Mouse (Mus musculus): ENCODE data around the gene Il22.
"Not testable (repeated sequence)": the region's sequence is repeated elsewhere in the genome, so short reads cannot be mapped to it uniquely, and the experiment has no call there.

DNA sequence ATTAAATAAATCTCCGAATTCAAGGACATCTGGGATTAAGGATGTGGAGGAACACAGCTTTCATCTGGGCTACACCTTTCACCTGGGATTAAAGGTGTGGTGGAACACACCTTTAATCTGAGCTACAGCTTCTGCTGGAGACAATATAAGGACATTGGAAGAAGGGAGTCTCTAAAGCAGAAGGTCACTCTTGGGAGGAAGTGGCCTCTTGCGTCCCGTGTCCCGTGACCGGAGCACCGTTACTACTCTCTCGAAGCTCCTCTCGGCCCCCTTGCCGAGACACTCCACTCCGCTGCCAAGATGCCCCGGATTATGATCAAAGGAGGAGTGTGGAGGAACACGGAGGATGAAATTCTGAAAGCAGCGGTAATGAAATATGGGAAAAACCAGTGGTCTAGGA lies 53.6 kb downstream of the Il22 start, which contains the start of gene Gm32802:
- not testable (repeated sequence) for TF ChIP-seq MEF2A (IDR thresholded peaks at IDR 0.05; ENCODE audit: extremely low read depth, insufficient replicate concordance, low read depth, low read length, poor library complexity, severe bottlenecking); SIN3A (IDR thresholded peaks at IDR 0.05; ENCODE audit: low read length); NRF1 (IDR thresholded peaks at IDR 0.05; ENCODE audit: insufficient read depth, low read depth, low read length, poor library complexity, severe bottlenecking); CTCF (IDR thresholded peaks at IDR 0.05 in 2 of 3, conservative IDR thresholded peaks at IDR 0.05 in 1 of 3; ENCODE audit: control insufficient read depth in 1 of 3, insufficient read depth in 1 of 3, low read depth in 2 of 3, low read length in 3 of 3, poor library complexity in 1 of 3, severe bottlenecking in 1 of 3); EP300 (IDR thresholded peaks at IDR 0.05; ENCODE audit: low read depth in 1 of 2, low read length in 2 of 2); MAZ (IDR thresholded peaks at IDR 0.05; ENCODE audit: low read depth, low read length); POLR2A (IDR thresholded peaks at IDR 0.05; ENCODE audit: control insufficient read depth in 1 of 2, insufficient read depth in 1 of 2, low read depth in 1 of 2, low read length in 2 of 2, poor library complexity in 1 of 2); POLR2AphosphoS5 (IDR thresholded peaks at IDR 0.05; ENCODE audit: borderline replicate concordance, low read depth, low read length)
